Mouse (Mus musculus) stomach, embryonic 14.5 days (tissue): ENCODE results near the gene Trabd2b. TPM values are rescaled to one million over a fixed set of nuclear protein-coding genes. Genes with fewer than 3 reads are reported as not detected.

Experiments used
- ATAC-seq: fragments of 200-750 bp; cut with Nextera tagmentation; 2 replicates; pipeline ENCODE4 v1.8.0; 2017; ENCODE audit warnings: low read depth, moderate TSS enrichment; ENCODE audit not compliant: insufficient number of reproducible peaks, insufficient read depth, low FRiP score
- H3K27ac ChIP-seq: fragments of 300-500 bp; sonication (generic); 2 replicates; pipeline ENCODE4 v1.5.1; 2014; ENCODE audit warnings: mild to moderate bottlenecking, low read length, moderate library complexity, mixed read lengths
- H3K27me3 ChIP-seq: fragments of 300-500 bp; sonication (generic); 2 replicates; pipeline ENCODE4 v1.6.1; 2014; ENCODE audit warnings: low read length, control low read depth, mixed read lengths; ENCODE audit not compliant: control insufficient read depth, insufficient read depth
- H3K36me3 ChIP-seq: fragments of 300-500 bp; sonication (generic); 2 replicates; pipeline ENCODE4 v1.6.1; 2014; ENCODE audit warnings: mild to moderate bottlenecking, control low read depth, low read length, moderate library complexity, mixed read lengths; ENCODE audit not compliant: control insufficient read depth, insufficient read depth
- H3K4me1 ChIP-seq: fragments of 300-500 bp; sonication (generic); 2 replicates; pipeline ENCODE4 v1.6.1; 2014; ENCODE audit warnings: low read length, control low read depth, mixed read lengths; ENCODE audit not compliant: control insufficient read depth, insufficient read depth
- H3K4me2 ChIP-seq: fragments of 300-500 bp; sonication (generic); replicated peaks from 2 replicates; pipeline ENCODE4 v1.6.1; 2014; ENCODE audit warnings: low read depth, low read length, control low read depth
- H3K4me3 ChIP-seq: fragments of 300-500 bp; sonication (generic); 2 replicates; pipeline ENCODE4 v1.5.1; 2014; ENCODE audit warnings: low read depth, low read length, control low read depth
- H3K9ac ChIP-seq: fragments of 300-500 bp; sonication (generic); replicated peaks from 2 replicates; pipeline ENCODE4 v1.6.1; 2014; ENCODE audit warnings: low read depth, mild to moderate bottlenecking, control low read depth, low read length, moderate library complexity, mixed read lengths
- H3K9me3 ChIP-seq: fragments of 300-500 bp; sonication (generic); 2 replicates; pipeline ENCODE4 v1.6.1; 2016; ENCODE audit warnings: low read depth, low read length, control low read depth; ENCODE audit not compliant: control insufficient read depth
- WGBS: fragments of 180-500 bp; shearing (Covaris S2); extraction: QIAGEN DNeasy Blood & Tissue Kit; methylation state at CpG from one replicate; pipeline ENCODE4 v1.1.7; 2014; 5-methylcytosine and 5-hydroxymethylcytosine counted together
- polyA plus RNA-seq: library from polyadenylated mRNA; unstranded; fragments of >200 nt; fragmentation: Nextera tagmentation; extraction: Ambion mirVana; gene quantifications from 2 replicates; pipeline ENCODE4 v1.2.1, GENCODE M21; 2014

The Trabd2b gene
- polyA plus RNA-seq, 1 experiment from 2014 or later, result 0.93 TPM

GRCm38 (mm10) chr4:114549487-114549886 lies 143.0 kb downstream of the Trabd2b start:
- ATAC-seq, result no peak
- no peaks in the 10 kb centered on the region for H3K9me3 ChIP-seq
- H3K27ac ChIP-seq, result no peak overlapping the region
- 87% methylated on average over 3 of the region's 3 CpGs for WGBS
- H3K36me3 ChIP-seq, result no peaks in the 10 kb centered on the region
- no peak overlapping the region for H3K4me2 ChIP-seq
- no peak overlapping the region for H3K9ac ChIP-seq
- H3K4me1 ChIP-seq, result no peaks in the 10 kb centered on the region; the same call in 1 of the 2 replicates
- no peak overlapping the region for H3K4me3 ChIP-seq
- H3K27me3 ChIP-seq, result no peaks in the 10 kb centered on the region

DNA sequence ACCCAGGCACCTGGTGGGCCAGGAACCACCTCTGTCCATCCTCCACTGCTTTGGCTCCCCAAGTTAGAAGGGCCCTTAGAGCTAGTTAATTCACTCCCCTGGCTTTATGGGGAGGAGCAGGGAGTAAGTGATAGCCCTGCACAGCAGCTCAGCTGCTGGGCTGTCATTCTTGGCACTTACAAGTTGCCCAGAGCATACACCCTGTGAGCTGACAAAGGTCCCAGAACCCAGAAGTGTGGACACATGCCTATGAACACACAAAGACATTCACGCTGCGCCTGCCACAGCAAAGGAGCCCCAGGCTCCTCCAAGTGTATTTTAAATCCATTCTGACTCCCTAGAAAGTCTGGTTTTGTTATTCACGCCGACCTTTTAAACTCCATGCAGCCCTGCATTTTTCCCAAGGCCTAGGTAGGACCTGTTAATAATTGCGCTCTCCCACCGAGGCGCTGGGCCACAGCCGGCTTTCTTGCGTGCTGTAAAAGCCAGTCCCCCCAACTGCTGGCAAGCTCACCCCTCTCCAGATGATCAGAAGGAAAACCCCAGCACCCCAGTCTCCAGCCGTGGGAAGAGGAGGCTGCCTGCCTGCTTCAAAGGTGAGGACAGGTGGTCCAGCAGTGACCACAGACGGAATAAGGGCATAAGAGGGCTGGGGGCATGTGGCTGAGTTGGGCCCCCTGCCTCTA lies 144.1 kb downstream of the Trabd2b start:
- 51% methylated on average over 11 of the region's 11 CpGs for WGBS
- no peaks in the 10 kb centered on the region; the same call in 1 of the 2 replicates for H3K4me1 ChIP-seq
- H3K4me3 ChIP-seq, result no peak overlapping the region
- no peaks in the 10 kb centered on the region for H3K36me3 ChIP-seq
- no peaks in the 10 kb centered on the region for H3K9me3 ChIP-seq
- no peaks in the 10 kb centered on the region for H3K27me3 ChIP-seq
- no peak overlapping the region for H3K4me2 ChIP-seq
- ATAC-seq, result no peak
- H3K27ac ChIP-seq, result no peak overlapping the region
- H3K9ac ChIP-seq, result no peak overlapping the region

DNA sequence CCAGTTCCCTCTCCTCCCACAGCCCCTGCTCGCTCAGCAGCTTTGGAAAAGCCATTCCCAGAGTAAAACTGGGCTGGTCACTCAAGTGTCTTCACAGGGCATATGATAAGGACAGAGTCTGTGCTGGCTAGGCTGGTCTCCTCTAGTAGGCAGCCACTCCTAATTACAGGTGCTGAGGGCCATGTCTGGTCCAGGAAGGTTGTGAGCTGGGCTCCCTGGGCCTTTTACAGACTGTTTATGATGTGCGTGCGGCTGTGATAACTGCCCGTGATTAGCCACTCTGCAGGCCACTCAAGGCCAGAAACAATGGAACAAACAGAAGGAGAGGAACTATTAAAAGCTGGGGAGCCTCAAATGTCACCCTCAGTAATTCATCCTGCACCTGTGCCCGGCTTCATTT lies 150.4 kb downstream of the Trabd2b start:
- H3K9ac ChIP-seq, result no peak overlapping the region
- H3K4me1 ChIP-seq, result no peaks in the 10 kb centered on the region; the same call in 1 of the 2 replicates
- no peak overlapping the region for H3K4me3 ChIP-seq
- no peak overlapping the region for H3K4me2 ChIP-seq
- H3K27me3 ChIP-seq, result no peaks in the 10 kb centered on the region
- no peaks in the 10 kb centered on the region for H3K36me3 ChIP-seq
- no peaks in the 10 kb centered on the region for H3K9me3 ChIP-seq
- 73% methylated on average over 5 of the region's 5 CpGs for WGBS
- no peak for ATAC-seq
- no peak overlapping the region for H3K27ac ChIP-seq

DNA sequence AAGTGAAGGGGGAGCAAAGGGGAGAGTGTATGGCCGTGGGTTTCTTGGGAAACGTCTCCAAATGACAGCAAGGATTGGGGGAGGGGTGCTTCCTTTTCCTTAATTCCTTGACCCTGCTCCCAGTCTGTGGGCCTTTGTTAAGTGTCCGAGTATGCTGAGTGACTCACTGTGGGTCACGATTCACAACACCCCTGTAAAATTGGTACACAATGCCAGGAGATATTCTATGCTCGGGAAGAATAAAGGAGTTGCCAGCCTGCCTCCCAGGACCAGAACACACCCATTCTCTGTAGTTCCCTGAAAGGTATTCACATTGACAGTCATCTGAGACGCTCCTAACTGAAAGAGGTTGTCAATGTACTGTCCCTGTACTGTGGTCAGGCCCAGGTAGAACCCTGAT lies 151.2 kb downstream of the Trabd2b start:
- no peak for ATAC-seq
- Histone ChIP-seq H3K9ac (no peak overlapping the region), H3K27me3 (no peaks in the 10 kb centered on the region), H3K4me1 (no peaks in the 10 kb centered on the region; the same call in 1 of the 2 replicates), H3K9me3 (no peaks in the 10 kb centered on the region), H3K4me3 (no peak overlapping the region), H3K27ac (no peak overlapping the region), H3K4me2 (no peak overlapping the region), H3K36me3 (no peaks in the 10 kb centered on the region)
- WGBS, result 43% methylated on average over 6 of the region's 6 CpGs

GRCm38 (mm10) chr4:114558487-114558886 lies 152.0 kb downstream of the Trabd2b start:
- H3K4me3 ChIP-seq, result no peak overlapping the region
- H3K4me1 ChIP-seq, result no peaks in the 10 kb centered on the region; the same call in 1 of the 2 replicates
- H3K27ac ChIP-seq, result no peak overlapping the region
- H3K4me2 ChIP-seq, result no peak overlapping the region
- H3K27me3 ChIP-seq, result no peaks in the 10 kb centered on the region
- H3K9me3 ChIP-seq, result no peaks in the 10 kb centered on the region
- no peak overlapping the region for H3K9ac ChIP-seq
- WGBS, result 30% methylated on average over 3 of the region's 3 CpGs
- ATAC-seq, result no peak
- no peaks in the 10 kb centered on the region for H3K36me3 ChIP-seq

DNA sequence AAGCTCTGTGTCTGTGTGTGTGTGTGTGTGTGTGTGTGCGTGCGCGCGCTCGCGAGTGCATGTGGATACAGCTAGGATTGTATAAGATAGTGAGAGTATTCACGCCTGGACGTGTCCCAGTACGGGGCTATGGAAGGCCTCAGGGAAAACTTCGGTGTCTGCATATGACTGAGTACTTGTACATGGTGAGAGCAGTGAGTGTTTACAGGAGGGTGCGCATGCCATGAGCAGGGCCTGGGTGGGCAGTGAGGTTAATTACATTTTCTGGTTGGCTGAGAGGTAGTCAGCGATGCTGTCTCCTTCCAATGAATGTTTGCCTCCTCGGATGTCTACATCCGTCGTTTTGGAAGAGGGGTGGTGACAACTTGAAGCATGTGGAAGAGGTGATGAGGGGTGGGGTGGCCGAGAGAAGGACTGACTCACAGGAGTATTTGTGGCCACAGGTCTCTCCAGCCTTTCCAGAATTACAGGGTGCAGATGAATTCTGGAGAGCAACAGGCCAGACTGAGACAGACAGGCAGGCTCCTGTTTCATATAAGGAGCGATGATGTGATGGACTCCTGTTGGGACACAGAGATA lies 154.2 kb downstream of the Trabd2b start:
- H3K9me3 ChIP-seq, result no peaks in the 10 kb centered on the region
- H3K27ac ChIP-seq, result no peak overlapping the region
- no peak for ATAC-seq
- H3K4me3 ChIP-seq, result no peak overlapping the region
- H3K27me3 ChIP-seq, result no peaks in the 10 kb centered on the region
- no peak overlapping the region for H3K4me2 ChIP-seq
- H3K36me3 ChIP-seq, result no peaks in the 10 kb centered on the region
- no peak overlapping the region for H3K9ac ChIP-seq
- H3K4me1 ChIP-seq, result no peaks in the 10 kb centered on the region; the same call in 1 of the 2 replicates
- 70% methylated on average over 17 of the region's 17 CpGs for WGBS

- H3K4me2 ChIP-seq, result no peak overlapping the region
- no peak overlapping the region for H3K4me3 ChIP-seq
- no peaks in the 10 kb centered on the region for H3K9me3 ChIP-seq
- 57% methylated on average over 5 of the region's 5 CpGs for WGBS
- no peak overlapping the region for H3K9ac ChIP-seq
- ATAC-seq, result no peak
- H3K36me3 ChIP-seq, result no peaks in the 10 kb centered on the region
- H3K27me3 ChIP-seq, result no peaks in the 10 kb centered on the region
- H3K4me1 ChIP-seq, result no peaks in the 10 kb centered on the region
- no peak overlapping the region for H3K27ac ChIP-seq
Measured at GRCm38 (mm10) chr4:114564131-114564695, 157.7 kb downstream of the Trabd2b start.

DNA sequence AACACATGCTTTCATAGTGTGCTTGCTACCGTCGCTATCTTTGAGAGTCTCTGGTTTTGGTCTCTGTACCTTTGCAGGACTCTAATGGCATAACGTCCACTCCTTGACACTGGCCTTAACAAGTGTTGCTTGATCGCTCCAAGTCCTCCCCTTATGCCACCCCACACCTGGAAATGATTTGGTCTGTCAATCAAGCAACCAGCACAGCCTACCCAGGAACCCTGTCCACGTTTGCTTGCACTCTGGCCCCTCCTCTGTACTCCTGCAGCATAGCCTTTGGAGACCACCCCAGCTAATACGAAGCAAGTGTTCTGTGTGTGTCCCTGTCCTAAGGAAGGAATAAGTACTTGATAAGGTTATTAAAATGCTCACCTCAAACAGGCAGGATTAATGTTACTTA lies 161.1 kb downstream of the Trabd2b start:
- Histone ChIP-seq H3K36me3 (no peaks in the 10 kb centered on the region), H3K27ac (no peak overlapping the region), H3K4me2 (no peak overlapping the region), H3K9me3 (no peaks in the 10 kb centered on the region), H3K4me3 (no peak overlapping the region), H3K9ac (no peak overlapping the region), H3K27me3 (no peaks in the 10 kb centered on the region), H3K4me1 (no peaks in the 10 kb centered on the region)
- 69% methylated on average over 6 of the region's 6 CpGs for WGBS
- ATAC-seq, result no peak
